Mouse (Mus musculus) cortical plate, adult 2 months (tissue): ENCODE measurements around the gene Bcl9.

Experiments used
- CTCF ChIP-seq: fragments of 200-500 bp; IDR thresholded peaks from 2 replicates; pipeline ENCODE4 v1.5.1; 2011; ENCODE audit warnings: mild to moderate bottlenecking, control low read depth, low read length; ENCODE audit not compliant: insufficient read depth; ENCODE audit errors: extremely low read depth
- POLR2A ChIP-seq: fragments of 200-500 bp; IDR thresholded peaks from 2 replicates; pipeline ENCODE4 v1.6.1; 2011; ENCODE audit warnings: mild to moderate bottlenecking, low read length, control low read depth; ENCODE audit not compliant: insufficient read depth; ENCODE audit errors: extremely low read depth

GRCm38 (mm10) chr3:97253823-97254600, 43.7 kb downstream of the Bcl9 start:
- no peak for TF ChIP-seq POLR2A
- TF ChIP-seq CTCF, result no peak
